In genomic region chr3:100747421-100748308, GRCm38 (mm10) we compare ENCODE assay signal across 10 mouse cellular contexts.
DNase-seq lines count a peak whose midpoint lies in the region; ATAC-seq and TF ChIP-seq lines count a peak whose summit lies in the region.
"Had no signal": no experiment of that assay in that cellular context is flagged by ENCODE, and none has a peak within 500 bp of the region (broad histone marks: within the 10 kb centered on the region; RNA-seq: fewer than 3 reads in every experiment).

No protein-coding gene starts in this region.

- H3K27me3 ChIP-seq in cerebellum, adult 2 months (ENCODE audit: control insufficient read depth, insufficient read depth, low read length): no peaks in the 10 kb centered on the region; the same call in 1 of the 2 replicates
- no peaks in the 10 kb centered on the region; the same call in 1 of the 2 replicates for H3K27me3 ChIP-seq in heart, embryonic 10.5 days (ENCODE audit: insufficient read depth, poor library complexity, severe bottlenecking)
- H3K27me3 ChIP-seq in intestine, embryonic 15.5 days (replicated peaks): no peaks in the 10 kb centered on the region
- H3K27me3 ChIP-seq: embryonic facial prominence, embryonic 15.5 days had no signal

- peak; percentile 8 to 9 for DNase-seq in cerebellum, adult 2 months
- DNase-seq in cerebellum, adult 8-10 months: no peak
- peak; percentile 9 to 18 for DNase-seq in kidney, adult 8-10 months
- DNase-seq in kidney, adult 11 months: no peak
- DNase-seq in heart, embryonic 10.5 days (ENCODE audit: low spot score): peak; percentile 84
- no peak for DNase-seq in layer of hippocampus, adult 9-11 months
- no peak for DNase-seq in right cerebral cortex, postnatal 14 days

- peaks cover 4% of the 10 kb centered on the region; the same call in 1 of the 2 replicates for H3K4me1 ChIP-seq in cerebellum, adult 2 months (ENCODE audit: control insufficient read depth, insufficient read depth, low read length)
- H3K4me1 ChIP-seq in heart, embryonic 10.5 days: peaks cover 15% of the 10 kb centered on the region
- H3K4me1 ChIP-seq in intestine, embryonic 15.5 days (replicated peaks): no peaks in the 10 kb centered on the region
- H3K4me1 ChIP-seq: embryonic facial prominence, embryonic 15.5 days had no signal

- H3K27ac ChIP-seq in cerebellum, adult 2 months (ENCODE audit: insufficient read depth, low read length): no peak overlapping the region
- H3K27ac ChIP-seq in heart, embryonic 10.5 days: peak overlapping the region; percentile 69
- 0 out of 2 replicates have a peak overlapping the region, but pooled peaks have one; percentile 11 for H3K27ac ChIP-seq in intestine, embryonic 15.5 days
- H3K27ac ChIP-seq: embryonic facial prominence, embryonic 15.5 days had no signal

- no peaks in the 10 kb centered on the region for H3K36me3 ChIP-seq in heart, embryonic 10.5 days
- no peaks in the 10 kb centered on the region for H3K36me3 ChIP-seq in intestine, embryonic 15.5 days
- H3K36me3 ChIP-seq: embryonic facial prominence, embryonic 15.5 days had no signal

- H3K9ac ChIP-seq in intestine, embryonic 15.5 days: no peak overlapping the region
- H3K9ac ChIP-seq: embryonic facial prominence, embryonic 15.5 days had no signal

- no peak for TF ChIP-seq POLR2A in cerebellum, adult 2 months (IDR thresholded peaks at IDR 0.05; ENCODE audit: borderline replicate concordance, insufficient read depth, low read length)

- H3K9me3 ChIP-seq in heart, embryonic 10.5 days: no peaks in the 10 kb centered on the region
- H3K9me3 ChIP-seq in intestine, embryonic 15.5 days: no peaks in the 10 kb centered on the region
- H3K9me3 ChIP-seq: embryonic facial prominence, embryonic 15.5 days had no signal

- no peak overlapping the region for H3K4me2 ChIP-seq in intestine, embryonic 15.5 days (replicated peaks)
- H3K4me2 ChIP-seq: embryonic facial prominence, embryonic 15.5 days had no signal

- no peak for TF ChIP-seq CTCF in cerebellum, adult 2 months (IDR thresholded peaks at IDR 0.05; ENCODE audit: borderline replicate concordance, insufficient read depth, low read depth, low read length)

- peak; percentile 53 for ATAC-seq in intestine, embryonic 15.5 days
- ATAC-seq: midbrain, embryonic 16.5 days had no signal

- no peak overlapping the region for H3K4me3 ChIP-seq in cerebellum, adult 2 months (replicated peaks; ENCODE audit: insufficient read depth, low read depth, low read length)
- 0 out of 2 replicates have a peak overlapping the region, but pooled peaks have one; percentile 12 for H3K4me3 ChIP-seq in heart, embryonic 10.5 days
- H3K4me3 ChIP-seq in intestine, embryonic 15.5 days (replicated peaks): no peak overlapping the region
- H3K4me3 ChIP-seq: embryonic facial prominence, embryonic 15.5 days had no signal

- 47% methylated on average over 15 of the region's 15 CpGs for WGBS in cerebellum, adult 2 months
- 46% methylated on average over 15 of the region's 15 CpGs for WGBS in heart, embryonic 10.5 days
- 54% methylated on average over 15 of the region's 15 CpGs for WGBS in intestine, embryonic 15.5 days

Comparison
In these comparisons a context has a peak if more than half of its experiments do, and no peak if none do; other contexts are left out.
1. DNase-seq: peak in cerebellum, adult 2 months (2 of 2), kidney, adult 8-10 months (2 of 2) and heart, embryonic 10.5 days (single experiment); none in cerebellum, adult 8-10 months (single experiment), kidney, adult 11 months (single experiment), layer of hippocampus, adult 9-11 months (single experiment) and right cerebral cortex, postnatal 14 days (single experiment).